Mouse (Mus musculus) adrenal gland, postnatal 25 days (tissue): ENCODE results near the gene Col6a4. TPM values are rescaled to one million over a fixed set of nuclear protein-coding genes. Genes with fewer than 3 reads are reported as not detected.

ENCODE experiments used
- DNase-seq: peaks from one replicate; pipeline ENCODE4 v3.0.0; 2021; ENCODE audit warnings: mixed read lengths
- long read RNA-seq: library from polyadenylated mRNA; stranded (forward); transcript quantifications from one replicate; pipeline ENCODE4 v2.0.0, GENCODE M21; 2021
- total RNA-seq: library from RNA; stranded (reverse); gene quantifications from 2 replicates; pipeline ENCODE4 v1.2.3, GENCODE M21; 2021

Gene Col6a4
- total RNA-seq, result 0.52 and 0.67 TPM in 2 replicates
- long read RNA-seq, result 0 reads

- DNase-seq, result no peak
Measured at GRCm38 (mm10) chr9:106096683-106097082, at the start of gene Col6a4. Gene Col6a4, minus strand, starts transcription at chr9:106096783.

GRCm38 (mm10) chr9:106145582-106145981, 49.0 kb upstream of the Col6a4 start:
- DNase-seq, result no peak

DNA sequence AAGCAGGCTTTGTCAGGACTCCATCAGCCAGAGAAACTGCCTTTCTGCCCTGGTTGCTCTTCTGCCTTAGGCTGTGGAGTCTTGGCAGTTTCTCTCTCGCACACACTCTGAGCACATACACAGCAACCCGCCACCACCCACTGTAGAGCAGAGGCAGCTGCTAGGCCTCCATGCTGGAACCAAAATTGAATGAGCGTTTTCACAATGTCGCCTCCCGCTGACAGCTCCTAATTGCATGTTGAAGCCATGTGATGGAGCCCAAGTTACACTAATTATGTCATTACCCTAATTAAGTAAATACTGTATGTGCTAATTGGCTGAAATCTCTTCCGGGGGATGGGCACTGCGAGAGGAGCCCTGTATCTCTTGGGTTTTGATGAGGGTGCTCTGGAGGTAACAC, 47.6 kb upstream of the Col6a4 start:
- no peak for DNase-seq

- no peak for DNase-seq
Measured at GRCm38 (mm10) chr9:106141955-106142354, 45.4 kb upstream of the Col6a4 start.

DNA sequence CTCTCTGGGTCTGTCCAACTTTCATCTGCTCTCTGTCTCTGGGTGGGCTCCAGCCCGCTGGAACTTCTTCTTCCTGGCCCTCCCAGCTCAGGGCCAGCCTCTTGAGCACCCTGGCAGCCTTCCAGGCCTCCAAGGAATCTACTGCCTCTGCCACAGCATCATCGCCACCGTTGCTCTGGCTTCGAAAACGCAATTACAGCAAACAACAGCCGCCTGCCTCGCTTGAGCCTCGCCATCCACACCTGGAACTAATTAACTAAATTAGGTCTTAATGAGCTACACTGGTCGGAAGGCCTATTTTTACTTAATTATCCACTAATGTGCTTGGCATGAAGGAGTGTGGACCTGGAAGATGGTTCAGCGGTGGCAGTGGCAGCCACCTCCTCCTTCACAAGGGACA, 43.2 kb upstream of the Col6a4 start:
- peak; percentile 36 for DNase-seq

GRCm38 (mm10) chr9:106137671-106138216, 41.2 kb upstream of the Col6a4 start:
- no peak for DNase-seq

DNA sequence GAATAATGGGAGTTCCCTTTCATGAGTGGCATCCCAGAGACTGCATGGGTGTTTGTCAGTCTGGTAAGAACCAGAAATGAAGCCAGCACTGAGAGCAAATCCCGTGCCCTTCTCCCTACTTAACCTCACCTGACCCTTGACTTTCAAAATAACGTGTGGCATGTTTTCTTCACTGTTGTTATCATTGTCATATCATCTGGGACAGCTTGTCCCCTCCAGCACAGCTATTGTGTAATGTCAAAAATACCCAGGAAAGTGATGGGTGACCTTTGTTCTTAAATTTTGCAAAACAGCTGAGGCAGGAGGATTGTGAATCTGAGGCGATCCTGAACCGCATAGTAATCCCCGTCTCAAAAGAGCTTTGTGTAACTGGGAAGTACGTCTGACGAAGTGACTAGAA, 33.7 kb upstream of the Col6a4 start:
- DNase-seq, result no peak

GRCm38 (mm10) chr9:106129072-106129471, 32.5 kb upstream of the Col6a4 start:
- no peak for DNase-seq

DNA sequence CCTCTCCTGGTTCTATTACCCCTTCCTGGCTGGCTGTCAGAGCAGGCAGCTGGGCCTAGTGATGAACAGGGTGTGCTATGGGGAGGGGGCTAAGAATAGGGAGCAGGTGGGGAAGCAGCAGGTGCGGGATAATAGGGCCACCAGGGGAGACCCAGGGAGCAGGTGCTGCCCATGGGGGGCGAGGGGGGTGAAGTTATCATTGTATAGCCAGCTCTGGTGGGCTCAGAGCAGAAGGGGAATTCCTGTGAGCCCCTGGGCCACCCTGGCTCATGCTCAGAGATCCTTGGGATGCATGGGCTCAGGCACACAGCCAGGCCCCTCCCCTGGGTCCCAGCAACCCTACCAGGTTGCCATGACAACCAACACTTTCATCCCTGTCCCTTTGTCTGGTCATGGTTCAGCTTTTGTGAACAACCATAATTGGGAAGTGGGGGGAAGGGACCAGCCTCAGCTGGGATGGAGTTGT, 30.2 kb upstream of the Col6a4 start:
- DNase-seq, result no peak

- DNase-seq, result peak; percentile 19
Measured at GRCm38 (mm10) chr9:106123599-106123998, 27.0 kb upstream of the Col6a4 start.

DNA sequence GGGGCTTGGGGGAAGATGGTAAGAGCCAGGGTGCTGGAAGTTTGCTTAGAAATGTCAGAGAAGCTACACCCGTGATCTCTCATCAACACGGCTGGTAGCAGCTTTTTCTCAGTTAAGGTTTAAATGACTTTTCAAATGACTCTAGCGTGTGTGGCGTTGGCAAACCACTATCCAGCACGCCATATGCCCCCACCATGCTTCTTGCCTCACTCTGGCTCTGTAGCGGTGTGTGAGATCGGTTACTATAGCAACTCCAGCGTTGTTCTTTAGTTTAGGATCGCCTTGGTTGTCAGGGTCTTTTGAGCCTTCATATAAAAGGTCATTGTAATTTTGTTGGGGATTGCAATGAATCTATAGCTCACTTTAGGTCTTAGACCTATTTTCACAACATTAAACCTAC, 22.5 kb upstream of the Col6a4 start:
- DNase-seq, result no peak

DNA sequence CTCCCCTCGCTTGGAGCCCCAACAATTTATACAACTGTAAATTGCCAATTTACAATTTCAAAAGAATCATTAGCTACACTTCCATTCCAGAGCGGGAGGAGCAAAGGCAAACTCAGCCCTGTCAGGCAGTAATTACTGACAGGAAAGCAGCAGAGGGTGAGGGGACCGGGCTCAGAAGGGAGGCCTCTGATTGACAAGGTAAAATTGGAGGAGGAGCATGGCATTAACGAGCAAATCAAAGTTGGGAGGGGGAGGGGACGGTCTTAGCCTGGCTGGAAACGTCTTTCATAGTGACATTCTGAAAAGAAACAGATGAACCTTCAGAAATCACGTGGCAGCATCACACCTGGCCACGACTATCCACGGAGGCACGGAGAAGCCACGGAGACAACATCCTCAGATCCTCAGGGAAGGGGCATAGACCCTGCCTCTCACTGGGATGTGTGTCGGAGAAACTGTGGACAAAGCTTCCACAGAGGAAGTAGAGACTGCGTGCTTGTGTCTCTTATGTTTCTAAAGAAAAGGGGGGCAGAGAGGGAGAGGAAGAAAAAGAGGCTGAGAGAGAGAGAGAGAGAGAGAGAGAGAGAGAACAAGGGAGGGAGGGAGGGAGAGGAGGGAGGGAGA, 19.3 kb upstream of the Col6a4 start:
- no peak for DNase-seq

DNA sequence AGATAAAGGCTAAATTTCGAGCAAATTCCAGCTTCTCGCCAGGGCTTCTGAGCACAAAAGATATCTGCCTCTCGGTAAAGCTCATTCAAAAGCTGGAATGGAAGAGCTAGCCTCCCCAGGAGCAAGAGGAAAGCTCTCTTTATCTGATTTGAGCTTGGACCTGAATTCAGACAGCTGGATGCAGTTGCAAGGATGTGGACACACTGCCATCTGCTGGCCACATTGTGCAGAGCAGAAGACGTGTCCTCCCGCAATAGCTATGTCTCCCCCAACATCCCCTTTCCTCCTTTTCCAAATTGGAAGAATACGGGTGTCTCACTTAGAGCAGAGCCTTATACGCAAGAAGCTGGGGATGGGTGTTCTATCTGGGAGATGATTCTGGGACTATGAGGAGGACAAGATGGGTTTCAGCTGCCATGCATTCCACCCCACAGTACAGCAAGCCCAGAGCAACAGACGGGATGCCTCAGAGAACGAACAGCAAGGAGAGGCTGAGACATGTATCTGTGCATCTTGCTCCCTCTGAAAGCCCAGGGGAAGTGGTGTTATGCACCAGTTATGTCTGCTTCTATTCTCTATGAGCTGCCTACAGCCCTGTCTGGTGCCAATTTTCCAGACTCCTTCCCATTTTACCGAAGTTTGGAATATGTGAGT, 16.3 kb upstream of the Col6a4 start:
- DNase-seq, result peak; percentile 77

GRCm38 (mm10) chr9:106106241-106106640, 9.7 kb upstream of the Col6a4 start:
- no peak for DNase-seq

GRCm38 (mm10) chr9:106104401-106104800, 7.8 kb upstream of the Col6a4 start:
- DNase-seq, result no peak

- no peak for DNase-seq
Measured at GRCm38 (mm10) chr9:106101166-106101565, 4.6 kb upstream of the Col6a4 start.

GRCm38 (mm10) chr9:106100262-106100661, 3.7 kb upstream of the Col6a4 start:
- no peak for DNase-seq

DNA sequence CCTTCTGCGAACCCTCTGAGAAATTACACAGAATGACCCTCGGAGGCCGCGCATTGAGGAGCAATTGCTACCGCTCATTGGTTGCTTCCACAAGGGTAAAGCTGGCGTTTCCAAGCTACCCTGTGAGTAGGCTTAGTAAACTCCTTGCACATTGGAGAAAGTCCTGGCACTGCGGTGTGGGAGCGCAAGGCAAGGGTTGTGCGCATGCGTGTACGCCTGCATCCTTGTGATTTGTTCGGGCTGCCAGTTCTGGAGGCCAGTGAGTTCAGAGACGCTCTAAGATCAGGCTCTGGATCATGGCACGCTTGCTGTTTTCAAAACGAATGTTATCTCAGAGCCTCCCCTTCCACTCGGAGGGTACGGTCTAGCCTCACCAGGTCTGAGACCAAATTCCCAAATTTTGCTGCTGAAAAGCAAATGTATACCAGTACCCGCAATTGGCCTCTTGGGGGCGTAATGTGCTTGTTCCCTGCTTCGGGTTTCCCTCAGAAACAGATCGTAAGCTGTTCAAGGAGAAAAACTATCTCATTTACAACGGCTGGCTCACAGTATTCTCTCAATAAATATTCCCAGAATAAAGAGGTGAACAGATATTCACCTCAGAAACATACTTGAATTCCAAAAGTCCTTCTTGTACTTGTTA, 2.9 kb upstream of the Col6a4 start:
- no peak for DNase-seq

- DNase-seq, result no peak
Measured at GRCm38 (mm10) chr9:106081528-106081927, 15.1 kb downstream of the Col6a4 start.

GRCm38 (mm10) chr9:106080261-106081033, 16.1 kb downstream of the Col6a4 start:
- DNase-seq, result peak; percentile 20

- no peak for DNase-seq
Measured at GRCm38 (mm10) chr9:106077953-106078352, 18.6 kb downstream of the Col6a4 start.

DNA sequence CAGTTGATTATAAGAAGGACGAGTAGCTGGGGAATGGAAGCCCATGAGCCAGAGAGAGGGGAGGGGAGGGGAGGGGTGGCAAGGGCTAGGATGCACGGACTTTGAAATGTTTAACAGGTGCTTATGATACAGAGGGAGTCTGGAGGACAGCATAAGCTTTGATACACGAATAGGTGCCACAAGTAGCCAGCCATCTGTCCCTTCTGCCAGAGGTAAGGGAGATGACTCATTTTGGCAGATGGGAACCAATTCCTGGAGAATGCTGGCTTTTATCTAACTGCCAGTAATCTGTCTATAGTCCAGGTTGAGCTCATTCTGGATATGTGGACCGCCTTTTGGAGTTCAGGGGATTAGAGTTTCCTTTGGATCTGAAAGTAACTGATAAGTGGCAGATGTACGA, 20.3 kb downstream of the Col6a4 start:
- no peak for DNase-seq
